Mouse (Mus musculus): Measurements from ENCODE around the gene Olfr763.
"Not testable (repeated sequence)": the region's sequence is repeated elsewhere in the genome, so short reads cannot be mapped to it uniquely, and the experiment has no call there.

Olfr763 gene

GRCm38 (mm10) chr10:129010288-129010841 is at the start of gene Olfr763:
Olfr763 (plus strand) TSS chr10:129010791.
- DNase-seq (ENCODE audit: low read depth): no peak

GRCm38 (mm10) chr10:128964961-128965360 is 45.6 kb upstream of the Olfr763 start:
- DNase-seq (ENCODE audit: low read depth): no peak

GRCm38 (mm10) chr10:128965871-128966270 is 44.7 kb upstream of the Olfr763 start:
- no peak for DNase-seq (ENCODE audit: low read depth)

- DNase-seq (ENCODE audit: low read depth): no peak
Measured at GRCm38 (mm10) chr10:128968341-128968749, 42.2 kb upstream of the Olfr763 start.

GRCm38 (mm10) chr10:128970740-128971250 is 39.8 kb upstream of the Olfr763 start:
- DNase-seq (ENCODE audit: low read depth): no peak

GRCm38 (mm10) chr10:128972841-128973240 is 37.8 kb upstream of the Olfr763 start:
- DNase-seq (ENCODE audit: low read depth): no peak

- no peak for DNase-seq (ENCODE audit: low read depth)
Measured at GRCm38 (mm10) chr10:128976395-128976794, 34.2 kb upstream of the Olfr763 start.

GRCm38 (mm10) chr10:128977522-128978114 is 33.0 kb upstream of the Olfr763 start:
- peak; percentile 33 for DNase-seq (ENCODE audit: low read depth)

GRCm38 (mm10) chr10:128980644-128981365 is 29.8 kb upstream of the Olfr763 start:
- no peak for DNase-seq (ENCODE audit: low read depth)

- not testable (repeated sequence) for DNase-seq (ENCODE audit: low read depth)
Measured at GRCm38 (mm10) chr10:128989131-128989530, 21.5 kb upstream of the Olfr763 start, which contains the start of gene Olfr9. Olfr9 (plus strand) TSS chr10:128989431.

- not testable (repeated sequence) for DNase-seq (ENCODE audit: low read depth)
Measured at GRCm38 (mm10) chr10:128990129-128990850, 20.3 kb upstream of the Olfr763 start.

- no peak for DNase-seq (ENCODE audit: low read depth)
Measured at GRCm38 (mm10) chr10:128990994-128991393, 19.6 kb upstream of the Olfr763 start.

- no peak for DNase-seq (ENCODE audit: low read depth)
Measured at GRCm38 (mm10) chr10:128995796-128996195, 14.8 kb upstream of the Olfr763 start.

- DNase-seq (ENCODE audit: low read depth): no peak
Measured at GRCm38 (mm10) chr10:128996523-128997040, 14.0 kb upstream of the Olfr763 start.

- DNase-seq (ENCODE audit: low read depth): no peak
Measured at GRCm38 (mm10) chr10:129004032-129004920, 6.3 kb upstream of the Olfr763 start.

- DNase-seq (ENCODE audit: low read depth): not testable (repeated sequence)
Measured at GRCm38 (mm10) chr10:129011511-129011910, 920 bp downstream of the Olfr763 start.

GRCm38 (mm10) chr10:129014477-129014876 is 3.9 kb downstream of the Olfr763 start:
- no peak for DNase-seq (ENCODE audit: low read depth)

- no peak for DNase-seq (ENCODE audit: low read depth)
Measured at GRCm38 (mm10) chr10:129023319-129023718, 12.7 kb downstream of the Olfr763 start.

- peak; percentile 37 for DNase-seq (ENCODE audit: low read depth)
Measured at GRCm38 (mm10) chr10:129026018-129026662, 15.5 kb downstream of the Olfr763 start.

GRCm38 (mm10) chr10:129028343-129028742 is 17.8 kb downstream of the Olfr763 start:
- DNase-seq (ENCODE audit: low read depth): no peak

Measured in c-Kit-positive CD71-negative TER-119-negative erythroid progenitor cells, embryonic 14.5 days (primary cell).